Mouse (Mus musculus) midbrain, postnatal 0 days (tissue): ENCODE data around the gene Lrrc8d. TPM values are rescaled to one million over a fixed set of nuclear protein-coding genes. Genes with fewer than 3 reads are reported as not detected.

Experiments
- ATAC-seq: fragments of 200-750 bp; cut with Nextera tagmentation; 2 replicates; pipeline ENCODE4 v1.8.0; 2017; ENCODE audit warnings: moderate number of reproducible peaks, mild to moderate bottlenecking, moderate TSS enrichment, moderate library complexity; ENCODE audit not compliant: low FRiP score
- DNase-seq: peaks from one replicate; pipeline ENCODE4 v3.0.0-alpha.2; 2015; ENCODE audit warnings: low spot score
- H3K27ac ChIP-seq: fragments of 300-500 bp; sonication (generic); 2 replicates; pipeline ENCODE4 v1.5.1; 2014; ENCODE audit warnings: low read depth, mild to moderate bottlenecking, low read length, mixed read lengths
- H3K27me3 ChIP-seq: fragments of 300-500 bp; sonication (generic); 2 replicates; pipeline ENCODE4 v1.6.1; 2014; ENCODE audit warnings: low read length, control low read depth, mixed read lengths; ENCODE audit not compliant: insufficient read depth
- H3K36me3 ChIP-seq: fragments of 300-500 bp; sonication (generic); 2 replicates; pipeline ENCODE4 v1.6.1; 2014; ENCODE audit warnings: low read length, control low read depth, mixed read lengths; ENCODE audit not compliant: insufficient read depth
- H3K4me1 ChIP-seq: fragments of 300-500 bp; sonication (generic); 2 replicates; pipeline ENCODE4 v1.6.1; 2014; ENCODE audit warnings: mild to moderate bottlenecking, control low read depth, antibody characterized with exemption, low read length, mixed read lengths; ENCODE audit not compliant: insufficient read depth
- H3K4me2 ChIP-seq: fragments of 300-500 bp; sonication (generic); 2 replicates; pipeline ENCODE4 v1.6.1; 2014; ENCODE audit warnings: low read depth, mild to moderate bottlenecking, low read length, mixed read lengths; ENCODE audit not compliant: poor library complexity, severe bottlenecking
- H3K4me3 ChIP-seq: fragments of 300-500 bp; sonication (generic); 2 replicates; pipeline ENCODE4 v1.5.1; 2014; ENCODE audit warnings: low read depth, mild to moderate bottlenecking, low read length, moderate library complexity
- H3K9ac ChIP-seq: fragments of 300-500 bp; sonication (generic); replicated peaks from 2 replicates; pipeline ENCODE4 v1.6.1; 2014; ENCODE audit warnings: mild to moderate bottlenecking, low read length, moderate library complexity, mixed read lengths; ENCODE audit not compliant: poor library complexity, severe bottlenecking
- H3K9me3 ChIP-seq: fragments of 300-500 bp; sonication (generic); 2 replicates; pipeline ENCODE4 v1.6.1; 2016; ENCODE audit warnings: low read length, control low read depth
- CTCF ChIP-seq: IDR thresholded peaks from 2 replicates; pipeline ENCODE4 v1.5.1; 2016; ENCODE audit warnings: antibody characterized with exemption, mild to moderate bottlenecking
- WGBS: fragments of 180-500 bp; shearing (Covaris S2); extraction: QIAGEN DNeasy Blood & Tissue Kit; methylation state at CpG from one replicate; pipeline ENCODE4 v1.1.7; 2014; 5-methylcytosine and 5-hydroxymethylcytosine counted together
- polyA plus RNA-seq: library from polyadenylated mRNA; unstranded; fragments of >200 nt; fragmentation: Nextera tagmentation; extraction: Ambion mirVana; gene quantifications from 2 replicates; pipeline ENCODE4 v1.2.1, GENCODE M21; 2015
- total RNA-seq: library from RNA; depleted of rRNA; stranded (reverse); fragments of >200 nt; gene quantifications from 2 replicates; pipeline ENCODE4 v1.2.3, GENCODE M21; 2014; rRNA removed

Gene Lrrc8d
- total RNA-seq, result 18.5 and 19.1 TPM in 2 replicates
- polyA plus RNA-seq, result 30.1 and 30.4 TPM in 2 replicates

GRCm38 (mm10) chr5:105699141-105700069 lies at the start of gene Lrrc8d:
Lrrc8d (plus strand) TSS chr5:105699969.
- DNase-seq (peak; percentile 90), ATAC-seq (peak; percentile 95)
- no peaks in the 10 kb centered on the region for H3K27me3 ChIP-seq
- peak within 1 kb of the TSS; percentile 82 for H3K4me2 ChIP-seq
- H3K4me3 ChIP-seq, result peak within 1 kb of the TSS; percentile 96
- H3K9ac ChIP-seq, result peak within 1 kb of the TSS; percentile 100
- H3K27ac ChIP-seq, result peak within 1 kb of the TSS; percentile 96
- H3K36me3 ChIP-seq, result no peaks in the 10 kb centered on the region
- no peaks in the 10 kb centered on the region for H3K9me3 ChIP-seq
- H3K4me1 ChIP-seq, result peaks cover 12% of the 10 kb centered on the region; the same call in 1 of the 2 replicates
- 2% methylated on average over 49 of the region's 60 CpGs for WGBS
- peak; percentile 16; the same call in 1 of the 2 replicates for TF ChIP-seq CTCF

GRCm38 (mm10) chr5:105650728-105651479 lies 48.9 kb upstream of the Lrrc8d start:
- TF ChIP-seq CTCF, result no peak
- ATAC-seq (no peak), DNase-seq (no peak)
- no peaks in the 10 kb centered on the region for H3K36me3 ChIP-seq
- H3K9me3 ChIP-seq, result no peaks in the 10 kb centered on the region
- H3K9ac ChIP-seq, result no peak overlapping the region
- H3K4me1 ChIP-seq, result no peaks in the 10 kb centered on the region
- no peak overlapping the region for H3K4me2 ChIP-seq
- 90% methylated on average over 8 of the region's 8 CpGs for WGBS
- H3K4me3 ChIP-seq, result no peak overlapping the region
- H3K27ac ChIP-seq, result no peak overlapping the region
- H3K27me3 ChIP-seq, result no peaks in the 10 kb centered on the region

- Histone ChIP-seq H3K4me3 (no peak overlapping the region), H3K27me3 (no peaks in the 10 kb centered on the region), H3K9ac (no peak overlapping the region), H3K36me3 (no peaks in the 10 kb centered on the region), H3K4me1 (no peaks in the 10 kb centered on the region), H3K27ac (no peak overlapping the region), H3K9me3 (no peaks in the 10 kb centered on the region), H3K4me2 (no peak overlapping the region)
- DNase-seq (no peak), ATAC-seq (no peak)
- TF ChIP-seq CTCF, result no peak
- 81% methylated on average over 11 of the region's 11 CpGs for WGBS
These were observed 48.2 kb upstream of the Lrrc8d start for GRCm38 (mm10) chr5:105651561-105651991.

- no peak overlapping the region for H3K4me3 ChIP-seq
- H3K9me3 ChIP-seq, result no peaks in the 10 kb centered on the region
- no peaks in the 10 kb centered on the region for H3K36me3 ChIP-seq
- WGBS, result 30% methylated on average over 15 of the region's 15 CpGs
- no peaks in the 10 kb centered on the region for H3K27me3 ChIP-seq
- ATAC-seq, result peak; percentile 84
- peak; percentile 79 for DNase-seq
- no peak overlapping the region for H3K27ac ChIP-seq
- TF ChIP-seq CTCF, result peak; percentile 97
- H3K4me2 ChIP-seq, result no peak overlapping the region
- no peak overlapping the region; the same call in 1 of the 2 replicates for H3K9ac ChIP-seq
- H3K4me1 ChIP-seq, result no peaks in the 10 kb centered on the region
These were observed 45.3 kb upstream of the Lrrc8d start for GRCm38 (mm10) chr5:105654237-105655063.

GRCm38 (mm10) chr5:105655100-105655734 lies 44.6 kb upstream of the Lrrc8d start:
- Histone ChIP-seq H3K36me3 (no peaks in the 10 kb centered on the region), H3K27ac (no peak overlapping the region), H3K4me3 (no peak overlapping the region), H3K4me1 (no peaks in the 10 kb centered on the region), H3K27me3 (no peaks in the 10 kb centered on the region), H3K9ac (no peak overlapping the region; the same call in 1 of the 2 replicates), H3K4me2 (no peak overlapping the region), H3K9me3 (no peaks in the 10 kb centered on the region)
- peak; percentile 52; the same call in 1 of the 2 replicates for ATAC-seq
- DNase-seq, result peak; percentile 15
- no peak for TF ChIP-seq CTCF
- WGBS, result 66% methylated on average over 12 of the region's 12 CpGs
